8 mouse cellular contexts compared by ENCODE assay signal in the genomic region with DNA sequence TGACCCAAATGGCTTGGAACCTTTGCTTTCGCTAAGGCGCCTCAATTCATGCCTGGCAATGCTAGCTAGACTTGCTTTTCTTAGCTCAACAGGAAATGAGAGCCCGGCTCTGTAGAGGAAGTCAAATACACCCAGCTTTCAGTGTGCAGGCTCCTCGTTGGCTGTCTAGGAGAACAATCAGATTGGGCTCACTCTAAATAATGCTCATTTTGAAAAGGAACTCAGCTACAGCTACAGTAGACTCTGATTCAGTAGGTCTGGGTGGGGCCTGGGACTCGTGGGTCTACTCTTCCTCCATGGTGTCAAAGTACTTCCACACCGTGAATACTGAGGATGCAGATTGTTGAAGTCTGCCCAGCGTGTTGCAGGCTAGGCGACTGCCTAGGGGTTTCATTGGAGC. TPM values are rescaled to one million over a fixed set of nuclear protein-coding genes. Genes with fewer than 3 reads are reported as not detected.
DNase-seq lines count a peak whose midpoint lies in the region; ATAC-seq lines count a peak whose summit lies in the region.

No protein-coding gene starts in this region.

- 21% methylated on average over 8 of the region's 8 CpGs for WGBS in heart, embryonic 12.5 days
- 45% methylated on average over 8 of the region's 8 CpGs for WGBS in limb, embryonic 15.5 days
- WGBS in neural tube, embryonic 15.5 days, result 54% methylated on average over 8 of the region's 8 CpGs
- WGBS in forebrain, embryonic 13.5 days, result 45% methylated on average over 8 of the region's 8 CpGs

- H3K4me1 ChIP-seq in heart, embryonic 12.5 days (replicated peaks), result peaks cover 83% of the 10 kb centered on the region
- peaks cover 57% of the 10 kb centered on the region for H3K4me1 ChIP-seq in limb, embryonic 15.5 days
- H3K4me1 ChIP-seq in neural tube, embryonic 15.5 days, result peaks cover 71% of the 10 kb centered on the region
- H3K4me1 ChIP-seq in forebrain, embryonic 13.5 days, result peaks cover 84% of the 10 kb centered on the region

- peak overlapping the region; percentile 61 for H3K4me2 ChIP-seq in heart, embryonic 12.5 days
- no peak overlapping the region for H3K4me2 ChIP-seq in limb, embryonic 15.5 days
- H3K4me2 ChIP-seq in neural tube, embryonic 15.5 days, result no peak overlapping the region
- H3K4me2 ChIP-seq in forebrain, embryonic 13.5 days, result no peak overlapping the region

- peak; percentile 46 for ATAC-seq in heart, embryonic 12.5 days (ENCODE audit: insufficient number of reproducible peaks, low FRiP score)
- no peak for ATAC-seq in limb, embryonic 15.5 days (ENCODE audit: insufficient number of reproducible peaks, low FRiP score, low TSS enrichment, low read depth)
- no peak for ATAC-seq in neural tube, embryonic 15.5 days (ENCODE audit: low FRiP score)
- no peak for ATAC-seq in forebrain, embryonic 13.5 days

- peaks cover 13% of the 10 kb centered on the region for H3K36me3 ChIP-seq in heart, embryonic 12.5 days
- peaks cover 10% of the 10 kb centered on the region for H3K36me3 ChIP-seq in limb, embryonic 15.5 days
- H3K36me3 ChIP-seq in neural tube, embryonic 15.5 days, result peaks cover 5% of the 10 kb centered on the region; the same call in 1 of the 2 replicates
- H3K36me3 ChIP-seq in forebrain, embryonic 13.5 days (ENCODE audit: poor library complexity, severe bottlenecking), result peaks cover 21% of the 10 kb centered on the region

- H3K9me3 ChIP-seq in heart, embryonic 12.5 days (replicated peaks), result no peaks in the 10 kb centered on the region
- H3K9me3 ChIP-seq in limb, embryonic 15.5 days, result no peaks in the 10 kb centered on the region
- H3K9me3 ChIP-seq in neural tube, embryonic 15.5 days (replicated peaks), result no peaks in the 10 kb centered on the region
- H3K9me3 ChIP-seq in forebrain, embryonic 13.5 days (replicated peaks), result no peaks in the 10 kb centered on the region

- no peak overlapping the region for H3K9ac ChIP-seq in heart, embryonic 12.5 days
- no peak overlapping the region for H3K9ac ChIP-seq in limb, embryonic 15.5 days
- no peak overlapping the region for H3K9ac ChIP-seq in neural tube, embryonic 15.5 days (replicated peaks)
- H3K9ac ChIP-seq in forebrain, embryonic 13.5 days, result no peak overlapping the region

- peak overlapping the region; percentile 71 for H3K27ac ChIP-seq in heart, embryonic 12.5 days (ENCODE audit: poor library complexity, severe bottlenecking)
- peak overlapping the region; percentile 71; the same call in 1 of the 2 replicates for H3K27ac ChIP-seq in limb, embryonic 15.5 days
- peak overlapping the region; percentile 39 for H3K27ac ChIP-seq in neural tube, embryonic 15.5 days (replicated peaks)
- H3K27ac ChIP-seq in forebrain, embryonic 13.5 days, result no peak overlapping the region

- H3K27me3 ChIP-seq in heart, embryonic 12.5 days (replicated peaks), result no peaks in the 10 kb centered on the region
- H3K27me3 ChIP-seq in limb, embryonic 15.5 days, result no peaks in the 10 kb centered on the region
- H3K27me3 ChIP-seq in neural tube, embryonic 15.5 days (replicated peaks), result no peaks in the 10 kb centered on the region
- H3K27me3 ChIP-seq in forebrain, embryonic 13.5 days, result no peaks in the 10 kb centered on the region

- DNase-seq in spleen, adult 18-20 months, result peak; percentile 32 to 33
- DNase-seq in spleen, postnatal 14 days (ENCODE audit: low spot score in 2 of 2), result no peak
- DNase-seq in frontal cortex, adult 2 months (ENCODE audit: extremely low spot score in 1 of 2, low spot score in 1 of 2), result no peak
- no peak for DNase-seq in cerebellum, postnatal 10 days

- H3K4me3 ChIP-seq in heart, embryonic 12.5 days, result no peak overlapping the region
- H3K4me3 ChIP-seq in limb, embryonic 15.5 days, result no peak overlapping the region
- H3K4me3 ChIP-seq in neural tube, embryonic 15.5 days (replicated peaks), result no peak overlapping the region
- H3K4me3 ChIP-seq in forebrain, embryonic 13.5 days, result no peak overlapping the region

RNA-seq across cellular contexts. Expression of a gene that starts 22.0 kb away (rescaled TPM):
- polyA plus RNA-seq in heart, embryonic 12.5 days (2016; fragmentation: Nextera tagmentation; extraction: Ambion mirVana), result 26.1 and 31.8 TPM in 2 replicates
- 29.5 and 32.7 TPM in 2 replicates for polyA plus RNA-seq in limb, embryonic 15.5 days (2015; fragmentation: Nextera tagmentation; extraction: Ambion mirVana)
- 31.1 and 35.7 TPM in 2 replicates for polyA plus RNA-seq in neural tube, embryonic 15.5 days (2015; fragmentation: Nextera tagmentation; extraction: Ambion mirVana)
- polyA plus RNA-seq in frontal cortex, adult 2 months (2012; rRNA removed), result 133 TPM in 2 replicates
- 49.9 and 50.0 TPM in 2 replicates for polyA plus RNA-seq in forebrain, embryonic 13.5 days (2015; fragmentation: Nextera tagmentation; extraction: Ambion mirVana)

Comparison
In these comparisons a context has a peak if more than half of its experiments do, and no peak if none do; other contexts are left out.
1. DNase-seq: peak in spleen, adult 18-20 months (2 of 2); none in spleen, postnatal 14 days (0 of 2), frontal cortex, adult 2 months (0 of 2) and cerebellum, postnatal 10 days (0 of 2).